Mouse (Mus musculus) liver, embryonic 14.5 days (tissue): ENCODE results near the gene D430041D05Rik.
"Not testable (repeated sequence)": the region's sequence is repeated elsewhere in the genome, so short reads cannot be mapped to it uniquely, and the experiment has no call there.

ENCODE experiments used
- CTCF ChIP-seq: IDR thresholded peaks from 2 replicates; pipeline ENCODE4 v1.5.1; 2016; ENCODE audit warnings: antibody characterized with exemption, low read depth, control low read depth
- EP300 ChIP-seq: IDR thresholded peaks from 2 replicates; pipeline ENCODE4 v1.6.1; 2016; ENCODE audit warnings: antibody characterized with exemption, low read depth

- TF ChIP-seq CTCF = peak; percentile 23; the same call in 1 of the 2 replicates
- TF ChIP-seq EP300 = not testable (repeated sequence)
Observed at GRCm38 (mm10) chr2:104096796-104097195, 314.0 kb downstream of the D430041D05Rik start.
